Mouse (Mus musculus) 416B (cell line): ENCODE data around the gene Iscu.

Source experiments
- DNase-seq: peaks from one replicate; pipeline ENCODE4 v3.0.0; 2011; ENCODE audit warnings: low read depth

Iscu gene

GRCm38 (mm10) chr5:113772450-113772895 is at the start of gene Iscu, which contains the start of gene Sart3:
Gene Iscu, plus strand, starts transcription at chr5:113772748.
Gene Sart3, minus strand, starts transcription at chr5:113772510.
- peak; percentile 97 for DNase-seq

DNA sequence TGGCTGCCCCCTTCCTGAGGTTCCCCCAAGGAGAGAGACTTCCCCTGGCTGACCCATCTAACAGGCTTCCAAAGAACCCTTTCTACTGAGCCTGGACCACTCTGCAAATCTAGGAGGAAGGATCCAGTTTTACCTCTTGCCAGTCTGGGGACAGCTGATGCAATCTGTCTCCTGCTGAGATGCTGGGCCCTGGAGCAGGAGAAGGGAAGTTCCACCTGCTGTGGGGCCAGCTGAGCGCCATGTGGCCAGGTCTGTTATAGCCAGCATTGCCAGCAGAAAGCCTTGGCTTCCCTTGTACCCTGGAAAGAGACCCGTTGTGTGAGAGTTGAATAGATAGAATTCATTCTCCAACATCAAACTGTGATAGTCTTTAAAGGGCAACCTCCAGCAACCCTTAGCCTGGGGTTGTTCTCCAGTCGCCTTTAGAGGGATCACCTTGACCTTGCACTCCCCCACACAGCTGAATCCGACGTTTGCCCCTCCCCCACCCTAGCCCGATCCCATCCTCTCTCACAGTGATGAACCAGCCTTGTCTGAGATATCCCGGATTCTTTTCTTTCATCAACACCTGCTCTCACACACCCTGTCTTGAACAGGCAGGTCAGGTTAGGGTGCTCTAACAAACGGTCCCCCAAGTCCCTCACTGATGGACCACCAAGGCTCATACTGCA is 48.8 kb upstream of the Iscu start:
- no peak for DNase-seq

GRCm38 (mm10) chr5:113724446-113724845 is 48.1 kb upstream of the Iscu start, which contains the start of gene 1700069L16Rik:
Gene 1700069L16Rik, minus strand, starts transcription at chr5:113724772.
- peak; percentile 72 for DNase-seq

GRCm38 (mm10) chr5:113725417-113725816 is 47.1 kb upstream of the Iscu start:
- no peak for DNase-seq

DNA sequence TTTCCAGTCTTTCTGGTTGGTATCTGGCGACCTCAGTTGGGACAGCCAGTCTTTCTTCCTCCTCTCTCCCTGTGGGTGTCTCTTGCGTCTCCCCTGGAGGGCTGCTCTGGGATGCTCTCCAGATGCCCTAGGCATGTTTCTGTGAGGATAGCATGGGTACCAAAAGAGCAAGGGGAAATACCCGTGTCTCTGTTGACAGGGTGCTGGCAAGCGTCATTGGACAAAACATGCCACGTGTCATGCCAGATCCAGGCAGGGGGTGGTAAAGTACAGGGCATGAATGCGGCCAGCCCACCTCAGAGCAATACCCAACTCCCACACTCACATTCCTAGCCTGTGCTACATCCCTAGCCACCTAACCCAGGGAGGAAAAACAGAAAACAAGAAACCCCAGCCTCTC is 45.9 kb upstream of the Iscu start:
- no peak for DNase-seq

DNA sequence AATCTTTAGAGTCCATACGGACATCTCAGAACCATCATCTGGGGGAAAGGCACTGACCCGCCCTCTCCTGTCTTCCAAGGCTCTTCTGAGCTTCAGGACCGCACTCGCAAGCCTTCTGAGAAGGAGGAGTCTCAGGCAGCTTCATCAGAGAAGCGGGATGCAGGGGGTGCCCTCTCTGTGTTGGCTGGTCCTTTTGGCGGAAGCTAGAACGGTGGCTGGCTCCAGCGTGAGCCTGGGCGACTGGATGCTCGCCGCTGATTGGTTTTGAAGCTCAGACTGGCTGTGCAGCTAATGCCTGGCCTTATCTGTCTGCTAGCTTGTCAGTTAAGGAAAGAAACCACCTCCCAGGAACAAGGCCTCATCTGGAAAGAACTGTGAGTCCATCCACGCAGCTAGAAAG is 45.3 kb upstream of the Iscu start:
- no peak for DNase-seq

GRCm38 (mm10) chr5:113728011-113728410 is 44.5 kb upstream of the Iscu start:
- no peak for DNase-seq

DNA sequence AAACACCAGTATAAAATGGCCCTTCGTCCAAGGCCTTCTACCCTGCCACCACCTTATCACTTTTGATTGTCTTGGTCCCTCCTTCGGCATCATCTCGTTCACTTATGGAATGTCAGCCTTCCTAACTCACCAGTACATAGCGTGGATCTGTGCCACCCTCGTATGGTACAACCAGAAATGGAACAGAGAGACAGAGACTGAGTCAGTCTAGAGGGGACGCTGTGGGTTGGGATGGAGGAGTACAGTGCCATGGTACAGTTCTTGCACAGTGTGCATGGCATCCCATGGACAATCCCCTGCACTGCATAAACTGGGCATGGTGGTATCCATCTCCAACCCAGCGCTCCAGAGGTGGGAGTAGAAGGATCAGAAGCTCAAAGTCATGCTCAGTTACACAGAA is 43.9 kb upstream of the Iscu start:
- no peak for DNase-seq

- DNase-seq = no peak
Observed at GRCm38 (mm10) chr5:113730641-113731121, 41.9 kb upstream of the Iscu start.

DNA sequence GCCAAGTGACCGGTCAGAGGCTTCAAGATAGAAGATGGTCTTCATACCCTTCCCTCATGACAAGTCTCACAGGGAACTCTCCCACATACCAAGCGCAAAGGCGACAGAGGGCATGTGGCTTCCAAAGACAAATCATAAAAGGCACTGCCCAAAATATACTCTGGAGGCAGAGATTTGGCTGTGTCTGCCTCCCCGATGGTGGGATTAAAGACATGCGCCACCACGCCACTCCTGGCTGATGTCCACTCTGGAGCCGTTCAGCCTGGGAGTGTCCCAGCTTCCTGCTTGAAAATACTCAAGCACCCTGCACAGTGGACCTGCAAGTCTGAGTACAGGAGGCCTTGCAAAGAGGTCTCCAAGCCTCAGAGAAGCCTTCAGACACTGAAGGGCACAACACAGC is 41.4 kb upstream of the Iscu start:
- no peak for DNase-seq

GRCm38 (mm10) chr5:113732182-113732581 is 40.4 kb upstream of the Iscu start:
- peak; percentile 54 for DNase-seq

- no peak for DNase-seq
Observed at GRCm38 (mm10) chr5:113734376-113734775, 38.2 kb upstream of the Iscu start.

DNA sequence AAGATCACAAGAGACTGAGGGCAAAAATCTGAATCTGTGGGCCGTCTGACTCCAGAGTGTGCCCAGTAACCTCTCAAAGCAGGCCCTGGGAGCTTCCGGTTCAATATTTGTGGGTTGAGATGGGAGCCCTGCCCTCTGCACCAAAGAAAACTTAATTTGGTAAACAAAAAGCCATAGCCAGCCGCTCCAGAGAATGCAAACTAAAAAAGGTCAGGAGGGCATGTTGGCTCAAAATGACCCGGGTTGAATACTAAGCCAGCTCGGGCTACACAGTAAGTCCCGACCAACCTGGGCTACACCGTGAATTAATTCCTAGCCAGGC is 37.6 kb upstream of the Iscu start:
- no peak for DNase-seq

DNA sequence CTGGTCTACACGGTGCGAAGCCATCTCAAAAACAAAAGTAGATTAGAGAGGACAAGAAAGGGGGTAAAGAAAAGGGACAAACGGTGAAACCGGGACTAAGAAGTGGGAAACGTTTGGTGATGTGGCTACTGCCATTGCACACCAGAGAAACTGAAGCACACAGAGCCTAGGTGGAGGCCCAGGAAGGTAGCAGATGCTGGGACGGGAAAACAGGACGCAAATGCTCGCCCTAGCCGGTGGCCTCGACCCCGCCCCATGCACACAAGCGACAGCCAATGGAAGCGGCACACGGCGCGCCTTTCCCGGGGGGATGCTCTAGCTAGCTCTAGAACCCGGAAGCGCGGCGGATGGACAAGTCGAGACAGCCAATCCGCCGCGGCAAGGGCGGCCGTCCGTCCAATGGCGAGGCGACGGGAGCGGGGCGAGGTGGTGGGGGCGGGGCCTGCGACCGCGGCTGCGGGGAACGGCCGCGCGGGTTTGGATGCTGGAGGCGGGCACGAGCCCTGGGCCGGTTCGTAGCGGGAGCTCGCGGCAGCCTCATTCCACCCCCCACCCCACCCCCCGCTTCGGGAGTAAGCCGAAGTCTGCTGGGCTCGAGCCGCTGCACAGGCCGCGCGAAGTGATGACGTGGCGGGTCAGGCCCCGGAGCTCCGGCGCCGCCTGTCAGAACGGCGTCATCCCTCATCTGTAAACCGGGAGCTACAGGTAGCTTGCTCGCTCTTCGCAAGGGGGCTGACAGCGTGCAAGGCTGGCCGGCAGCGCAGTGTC is 37.0 kb upstream of the Iscu start, which contains the start of gene Ficd:
Ficd (plus strand) TSS at position 459 of the 768 bp plus-strand sequence.
- DNase-seq = peak; percentile 97

DNA sequence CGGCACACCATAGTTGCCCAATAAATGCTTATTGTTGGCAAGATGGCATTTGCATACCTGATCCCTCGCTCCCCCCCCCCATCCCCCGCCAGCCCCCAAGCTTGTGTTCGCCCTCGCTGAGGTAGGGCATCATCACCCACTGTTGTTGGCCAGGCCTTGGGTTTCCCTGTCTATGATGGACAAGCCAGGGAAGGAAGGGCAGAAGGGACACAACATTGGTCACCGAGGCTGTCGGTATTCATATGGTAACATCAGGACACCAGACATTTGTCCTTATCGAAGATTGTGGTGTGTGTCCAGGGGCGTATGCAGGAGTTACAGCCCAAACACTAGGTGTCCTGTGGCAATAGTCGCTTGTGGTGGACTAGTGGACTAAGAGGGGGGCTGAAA is 36.4 kb upstream of the Iscu start:
- peak; percentile 23 for DNase-seq

GRCm38 (mm10) chr5:113736522-113737164 is 35.9 kb upstream of the Iscu start:
- no peak for DNase-seq

DNA sequence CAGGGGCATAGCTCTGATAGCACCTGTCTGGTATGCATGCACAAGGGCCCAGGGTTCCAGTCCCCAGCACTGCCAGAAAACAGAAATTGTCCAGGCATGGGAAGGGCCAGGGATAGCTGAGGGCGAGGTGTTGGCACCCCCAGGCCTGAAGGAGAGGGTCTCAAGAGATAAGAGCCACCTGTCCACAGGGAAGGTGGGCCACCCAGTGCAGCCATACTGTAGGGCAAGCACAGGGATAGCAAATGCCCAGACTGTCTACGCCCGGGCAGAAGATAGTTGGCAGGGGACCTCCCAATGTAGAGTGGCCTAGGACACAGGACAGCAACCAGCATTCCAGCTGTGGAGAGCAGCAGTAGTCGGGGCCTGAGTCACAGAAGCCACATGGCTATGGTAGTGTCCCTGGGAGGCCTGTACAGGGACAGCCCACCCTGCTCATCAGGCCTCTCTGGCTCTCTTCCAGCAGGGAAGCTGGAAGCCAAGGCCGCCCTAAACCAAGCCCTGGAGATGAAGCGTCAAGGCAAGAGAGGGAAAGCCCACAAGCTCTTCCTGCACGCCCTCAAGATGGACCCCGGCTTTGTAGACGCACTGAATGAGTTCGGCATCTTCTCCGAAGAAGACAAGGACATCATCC is 34.8 kb upstream of the Iscu start:
- no peak for DNase-seq

GRCm38 (mm10) chr5:113747629-113748028 is 24.9 kb upstream of the Iscu start:
- no peak for DNase-seq

- DNase-seq = no peak
Observed at GRCm38 (mm10) chr5:113748556-113749331, 23.8 kb upstream of the Iscu start.

GRCm38 (mm10) chr5:113751521-113752157 is 20.9 kb upstream of the Iscu start:
- DNase-seq = no peak
